8 mouse cellular contexts compared by ENCODE assay signal in the genomic region with DNA sequence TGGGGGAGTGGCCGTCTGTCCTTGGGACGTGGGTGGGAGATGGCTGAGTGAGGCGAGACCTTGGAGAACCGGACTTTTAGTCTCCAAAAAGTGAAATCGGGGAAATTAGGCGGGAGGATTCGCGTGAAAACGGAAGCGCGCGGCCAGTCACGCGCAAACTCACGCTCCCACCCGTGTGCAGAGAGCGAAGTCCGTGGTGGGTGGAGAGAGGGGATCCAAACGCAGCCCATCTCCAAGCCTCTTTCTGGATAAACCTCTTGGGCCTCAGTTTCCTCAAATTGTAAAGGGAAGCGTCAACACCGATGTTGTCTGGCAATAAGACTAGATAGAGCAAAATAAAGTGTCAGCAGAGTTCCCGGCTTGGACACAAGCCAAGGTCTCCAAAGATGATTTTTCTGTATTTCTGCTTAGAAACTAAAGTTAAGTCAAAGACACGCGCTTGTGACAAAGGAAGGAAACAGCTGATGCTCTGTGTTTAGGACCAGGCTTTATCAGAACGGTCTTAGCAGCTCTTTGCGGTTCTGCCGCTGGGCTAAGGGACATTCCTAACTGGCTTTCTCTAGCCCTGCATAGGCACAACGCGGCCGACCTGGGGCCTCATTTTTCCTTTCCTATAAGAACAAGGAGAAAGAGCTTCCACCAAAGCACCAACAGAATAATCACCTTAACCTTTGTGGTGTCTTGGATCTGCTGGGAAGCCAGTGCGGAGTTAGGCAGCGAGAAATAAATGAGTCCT. TPM values are rescaled to one million over a fixed set of nuclear protein-coding genes. Genes with fewer than 3 reads are reported as not detected.
DNase-seq lines count a peak whose midpoint lies in the region; ATAC-seq and TF ChIP-seq lines count a peak whose summit lies in the region.

No protein-coding gene starts in this region.

- H3K27me3 ChIP-seq in erythroblast, embryonic 14.5 days (ENCODE audit: control insufficient read depth), result peaks cover 55% of the 10 kb centered on the region
- H3K27me3 ChIP-seq in intestine, embryonic 14.5 days (replicated peaks; ENCODE audit: control insufficient read depth, insufficient read depth, low read length), result peaks cover 35% of the 10 kb centered on the region
- peaks cover 28% of the 10 kb centered on the region for H3K27me3 ChIP-seq in midbrain, postnatal 0 days (ENCODE audit: insufficient read depth, low read length)

- H3K9me3 ChIP-seq in erythroblast, embryonic 14.5 days (ENCODE audit: control insufficient read depth, low read length), result no peaks in the 10 kb centered on the region
- H3K9me3 ChIP-seq in ES-E14 (ENCODE audit: control insufficient read depth, insufficient read depth, low read depth, low read length), result no peaks in the 10 kb centered on the region
- H3K9me3 ChIP-seq in intestine, embryonic 14.5 days (ENCODE audit: control insufficient read depth, low read length), result no peaks in the 10 kb centered on the region
- no peaks in the 10 kb centered on the region for H3K9me3 ChIP-seq in midbrain, postnatal 0 days (ENCODE audit: low read length)

- H3K4me1 ChIP-seq in erythroblast, embryonic 14.5 days (ENCODE audit: control insufficient read depth), result no peaks in the 10 kb centered on the region
- peaks cover 0 to 2% of the 10 kb centered on the region in 2 experiments; a peak in 2 of 4 replicates for H3K4me1 ChIP-seq in ES-E14 (ENCODE audit: control insufficient read depth in 2 of 2, insufficient read depth in 2 of 2, low read length in 2 of 2, poor library complexity in 1 of 2)
- peaks cover 4% of the 10 kb centered on the region; the same call in 1 of the 2 replicates for H3K4me1 ChIP-seq in embryonic fibroblast, embryonic 13.5 days (ENCODE audit: control insufficient read depth, insufficient read depth, low read length)
- H3K4me1 ChIP-seq in intestine, embryonic 14.5 days (replicated peaks; ENCODE audit: control insufficient read depth, insufficient read depth, low read length), result peaks cover 12% of the 10 kb centered on the region
- 0 out of 2 replicates have a peak, but pooled peaks cover 5% of the 10 kb centered on the region for H3K4me1 ChIP-seq in midbrain, postnatal 0 days (ENCODE audit: insufficient read depth, low read length)

- H3K4me2 ChIP-seq in intestine, embryonic 14.5 days (ENCODE audit: low read length), result peak overlapping the region; percentile 94
- H3K4me2 ChIP-seq in midbrain, postnatal 0 days (ENCODE audit: low read depth, low read length, poor library complexity, severe bottlenecking), result peak overlapping the region; percentile 97

- peak overlapping the region; percentile 44 for H3K4me3 ChIP-seq in erythroblast, embryonic 14.5 days (replicated peaks)
- peak overlapping the region; percentile 79 to 98 for H3K4me3 ChIP-seq in ES-E14 (ENCODE audit: insufficient read depth in 1 of 2, low read depth in 1 of 2, low read length in 2 of 2, poor library complexity in 1 of 2, severe bottlenecking in 1 of 2)
- peak overlapping the region; percentile 63 for H3K4me3 ChIP-seq in embryonic fibroblast, embryonic 13.5 days (ENCODE audit: insufficient read depth, low read length)
- H3K4me3 ChIP-seq in intestine, embryonic 14.5 days (ENCODE audit: low read depth, low read length), result peak overlapping the region; percentile 61
- H3K4me3 ChIP-seq in midbrain, postnatal 0 days (ENCODE audit: low read depth, low read length), result peak overlapping the region; percentile 76

- H3K36me3 ChIP-seq in erythroblast, embryonic 14.5 days (ENCODE audit: control insufficient read depth), result no peaks in the 10 kb centered on the region
- no peaks in the 10 kb centered on the region for H3K36me3 ChIP-seq in ES-E14 (ENCODE audit: control insufficient read depth, insufficient read depth, low read length, poor library complexity, severe bottlenecking)
- H3K36me3 ChIP-seq in intestine, embryonic 14.5 days (ENCODE audit: control insufficient read depth, insufficient read depth, low read length), result no peaks in the 10 kb centered on the region
- no peaks in the 10 kb centered on the region for H3K36me3 ChIP-seq in midbrain, postnatal 0 days (ENCODE audit: insufficient read depth, low read length)

- 2% methylated on average over 32 of the region's 32 CpGs for WGBS in intestine, embryonic 14.5 days
- WGBS in midbrain, postnatal 0 days, result 1% methylated on average over 32 of the region's 32 CpGs

- no peak for TF ChIP-seq POLR2A in embryonic fibroblast, embryonic 13.5 days (IDR thresholded peaks at IDR 0.05; ENCODE audit: low read depth, low read length)

- H3K9ac ChIP-seq in ES-E14 (ENCODE audit: insufficient read depth, low read depth, low read length, poor library complexity, severe bottlenecking), result peak overlapping the region; percentile 73
- peak overlapping the region; percentile 29 for H3K9ac ChIP-seq in intestine, embryonic 14.5 days (ENCODE audit: low read length)
- peak overlapping the region; percentile 59; the same call in 1 of the 2 replicates for H3K9ac ChIP-seq in midbrain, postnatal 0 days (replicated peaks; ENCODE audit: low read length, poor library complexity, severe bottlenecking)

- no peak for DNase-seq in ES-E14 (ENCODE audit: low read depth, low spot score)
- DNase-seq in intestine, embryonic 14.5 days (ENCODE audit: low spot score), result peak; percentile 66
- DNase-seq in midbrain, postnatal 0 days (ENCODE audit: low spot score), result peak; percentile 24
- DNase-seq in urinary bladder, postnatal 14 days (ENCODE audit: low spot score), result no peak

- in situ Hi-C loops in ES-E14 (cut with MboI; ENCODE audit: low sequenced_read_pairs in 2 of 2, unreplicated experiment in 2 of 2), result no loop called here

- no peak overlapping the region for H3K27ac ChIP-seq in ES-E14 (ENCODE audit: insufficient read depth, low read depth, low read length, poor library complexity, severe bottlenecking)
- H3K27ac ChIP-seq in embryonic fibroblast, embryonic 13.5 days (ENCODE audit: insufficient read depth, low read length), result no peak overlapping the region
- no peak overlapping the region for H3K27ac ChIP-seq in intestine, embryonic 14.5 days (ENCODE audit: low read depth)
- H3K27ac ChIP-seq in midbrain, postnatal 0 days (ENCODE audit: low read depth, low read length), result no peak overlapping the region

- TF ChIP-seq CTCF in embryonic fibroblast, embryonic 13.5 days (IDR thresholded peaks at IDR 0.05; ENCODE audit: borderline replicate concordance, insufficient read depth, low read length), result no peak
- TF ChIP-seq CTCF in midbrain, postnatal 0 days (IDR thresholded peaks at IDR 0.05), result no peak

- ATAC-seq in erythroblast, adult 5-6 weeks (replicated peaks; ENCODE audit: low FRiP score, poor library complexity, severe bottlenecking), result no peak
- no peak for ATAC-seq in intestine, embryonic 14.5 days (replicated peaks; ENCODE audit: low FRiP score, low TSS enrichment, low read depth)
- ATAC-seq in midbrain, postnatal 0 days (ENCODE audit: low FRiP score), result peak; percentile 42; the same call in 1 of the 2 replicates
- no peak for ATAC-seq in frontal cortex, adult (ENCODE audit: low TSS enrichment)

TF ChIP-seq in ES-E14, 5 proteins besides CTCF, POLR2A, EP300 and RAD21:
- TF ChIP-seq MAFK (IDR thresholded peaks at IDR 0.05; ENCODE audit: insufficient read depth, low read depth, low read length) (no peak), CHD2 (IDR thresholded peaks at IDR 0.05; ENCODE audit: low read depth, low read length) (no peak), ZNF384 (IDR thresholded peaks at IDR 0.05; ENCODE audit: low read depth, low read length) (no peak), HCFC1 (IDR thresholded peaks at IDR 0.05; ENCODE audit: borderline replicate concordance, insufficient read depth, low read length) (no peak), ZC3H11A (IDR thresholded peaks at IDR 0.05; ENCODE audit: borderline replicate concordance, low read depth, low read length) (no peak)

RNA-seq across cellular contexts. Expression of a gene that starts 0.6 kb away (rescaled TPM):
- polyA plus RNA-seq in erythroblast, embryonic 14.5 days (2012), result 0.03 and 0.04 TPM in 2 replicates
- total RNA-seq in erythroblast, adult 5-6 weeks (2015; ENCODE audit: low replicate concordance), result 1.9 and 5.2 TPM in 2 replicates
- 0.42 and 2.1 TPM in 2 replicates for total RNA-seq in erythroblast, adult 5-6 weeks (2017; ENCODE audit: low replicate concordance)
- 8.3 and 9.5 TPM in 2 replicates for total RNA-seq in ES-E14 (2012; rRNA removed)
- 51.8 and 80.7 TPM in 2 replicates for polyA plus RNA-seq in embryonic fibroblast, embryonic 13.5 days (2011; ENCODE audit: insufficient read length, low read depth, missing spikeins)
- 31.5 and 31.9 TPM in 2 replicates for polyA plus RNA-seq in intestine, embryonic 14.5 days (2014; fragmentation: Nextera tagmentation; extraction: Ambion mirVana)
- 39.8 and 54.3 TPM in 2 replicates for total RNA-seq in midbrain, postnatal 0 days (2014; rRNA removed)
- polyA plus RNA-seq in midbrain, postnatal 0 days (2015; fragmentation: Nextera tagmentation; extraction: Ambion mirVana), result 21.6 and 28.7 TPM in 2 replicates

Comparison
In these comparisons a context has a peak if more than half of its experiments do, and no peak if none do; other contexts are left out.
1. DNase-seq: peak in intestine, embryonic 14.5 days (single experiment) and midbrain, postnatal 0 days (single experiment); none in ES-E14 (single experiment) and urinary bladder, postnatal 14 days (single experiment).
2. RNA of a gene that starts 0.6 kb away (polyA plus RNA-seq): 51.8 to 80.7 TPM in embryonic fibroblast, embryonic 13.5 days, 31.5 to 31.9 TPM in intestine, embryonic 14.5 days and 21.6 to 28.7 TPM in midbrain, postnatal 0 days; 0.03 to 0.04 TPM in erythroblast, embryonic 14.5 days; every median in the first group is over 10 times any median in the second.
3. Peak in every context shown above with its lines, with median percentiles within 50 percentile points of each other: H3K4me3 ChIP-seq and H3K9ac ChIP-seq.